Mouse (Mus musculus): ENCODE data around the gene Tbx15.

Gene Tbx15

GRCm38 (mm10) chr3:99248831-99249550, 8.8 kb downstream of the Tbx15 start:
- no peak for DNase-seq

GRCm38 (mm10) chr3:99249551-99249870, 9.3 kb downstream of the Tbx15 start:
- no peak for DNase-seq

- DNase-seq = no peak
Observed at GRCm38 (mm10) chr3:99249906-99250305, 9.7 kb downstream of the Tbx15 start.

- DNase-seq = no peak
Observed at GRCm38 (mm10) chr3:99251271-99252165, 11.3 kb downstream of the Tbx15 start.

- no peak for DNase-seq
Observed at GRCm38 (mm10) chr3:99252461-99253091, 12.4 kb downstream of the Tbx15 start.

GRCm38 (mm10) chr3:99253092-99253488, 12.9 kb downstream of the Tbx15 start:
- no peak for DNase-seq

- DNase-seq = peak; percentile 46 to 62
Observed at GRCm38 (mm10) chr3:99253497-99254451, 13.6 kb downstream of the Tbx15 start.

- peak in 1 of 2 experiments; percentile 45 for DNase-seq
Observed at GRCm38 (mm10) chr3:99254559-99255151, 14.5 kb downstream of the Tbx15 start.

GRCm38 (mm10) chr3:99255411-99256365, 15.5 kb downstream of the Tbx15 start:
- no peak for DNase-seq

GRCm38 (mm10) chr3:99256366-99256750, 16.2 kb downstream of the Tbx15 start:
- DNase-seq = no peak

- peak; percentile 49 to 57 for DNase-seq
Observed at GRCm38 (mm10) chr3:99256766-99257165, 16.6 kb downstream of the Tbx15 start.

GRCm38 (mm10) chr3:99257586-99258577, 17.7 kb downstream of the Tbx15 start:
- no peak for DNase-seq

- DNase-seq = no peak
Observed at GRCm38 (mm10) chr3:99259741-99260270, 19.6 kb downstream of the Tbx15 start.

- no peak for DNase-seq
Observed at GRCm38 (mm10) chr3:99260395-99260794, 20.2 kb downstream of the Tbx15 start.

- DNase-seq = no peak
Observed at GRCm38 (mm10) chr3:99261371-99261791, 21.2 kb downstream of the Tbx15 start.

GRCm38 (mm10) chr3:99261986-99262385, 21.8 kb downstream of the Tbx15 start:
- no peak for DNase-seq

- DNase-seq = no peak
Observed at GRCm38 (mm10) chr3:99263471-99263903, 23.3 kb downstream of the Tbx15 start.

GRCm38 (mm10) chr3:99264695-99265094, 24.5 kb downstream of the Tbx15 start:
- DNase-seq = no peak

- no peak for DNase-seq
Observed at GRCm38 (mm10) chr3:99266752-99267303, 26.6 kb downstream of the Tbx15 start.

All from kidney, postnatal 4 days (tissue).